Mouse (Mus musculus): ENCODE measurements around the gene Dclre1a.
A peak's percentile ranks its signal among the peaks of the same experiment; 100 is the strongest.

Dclre1a gene

DNA sequence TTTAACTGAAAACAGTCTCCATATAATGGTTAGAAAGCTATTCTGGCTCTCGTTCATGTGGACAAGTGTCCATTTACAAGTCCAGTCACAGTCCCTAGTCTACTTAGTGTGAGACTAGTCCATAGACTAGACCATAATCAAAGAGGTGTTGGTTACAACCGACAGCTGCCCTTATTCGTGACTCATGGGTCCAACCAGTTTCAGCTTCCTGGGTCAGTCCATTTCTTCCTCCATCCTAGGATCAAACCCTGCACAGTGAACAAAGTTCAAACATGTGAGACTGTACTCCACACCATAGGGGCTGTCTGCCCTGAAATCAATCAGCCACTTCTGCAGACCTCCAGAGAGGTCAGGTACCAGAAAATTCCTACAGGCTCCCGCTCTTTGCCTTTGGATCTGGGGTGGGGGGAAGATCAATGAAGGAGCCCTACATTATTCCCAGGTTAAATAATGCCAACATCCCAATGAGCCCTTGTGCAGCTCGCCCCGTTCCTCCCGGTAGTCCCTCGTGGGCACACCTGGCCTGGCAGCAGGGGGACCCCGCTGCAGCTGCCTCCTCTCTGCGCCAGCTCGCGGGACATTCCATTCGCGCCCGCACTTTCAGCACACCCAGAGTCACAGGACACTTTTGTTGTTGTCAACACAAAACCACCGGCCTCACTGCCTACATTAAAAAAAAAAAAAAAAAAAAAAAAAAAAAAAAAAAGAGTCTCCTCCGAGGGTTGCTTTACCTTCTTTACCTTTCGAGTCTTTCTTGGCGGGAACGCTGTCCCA lies at the start of gene Dclre1a:
Gene Dclre1a (minus strand): TSS at position 767 of the 774 bp plus-strand sequence.
- peak; percentile 71 for DNase-seq

DNA sequence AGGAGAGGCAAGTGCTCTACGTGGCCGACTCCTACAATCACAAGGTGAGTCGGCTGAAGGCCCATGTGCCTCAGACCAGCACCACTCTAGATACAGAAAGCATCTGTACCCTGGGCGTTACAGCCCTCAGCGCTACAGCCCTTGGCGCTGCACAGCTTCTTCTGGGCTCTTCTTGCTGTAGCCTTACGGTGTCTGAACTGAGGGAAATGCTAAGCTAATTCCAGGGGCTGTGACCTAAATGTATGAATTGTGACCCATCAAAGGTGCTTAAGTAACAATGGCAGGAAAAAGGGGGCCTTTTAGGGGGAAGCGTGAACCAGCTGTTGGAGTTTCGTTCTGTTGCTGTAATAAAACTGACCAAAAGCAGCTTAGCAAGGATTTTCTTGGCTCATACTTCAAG lies 44.5 kb upstream of the Dclre1a start:
- DNase-seq: no peak

DNA sequence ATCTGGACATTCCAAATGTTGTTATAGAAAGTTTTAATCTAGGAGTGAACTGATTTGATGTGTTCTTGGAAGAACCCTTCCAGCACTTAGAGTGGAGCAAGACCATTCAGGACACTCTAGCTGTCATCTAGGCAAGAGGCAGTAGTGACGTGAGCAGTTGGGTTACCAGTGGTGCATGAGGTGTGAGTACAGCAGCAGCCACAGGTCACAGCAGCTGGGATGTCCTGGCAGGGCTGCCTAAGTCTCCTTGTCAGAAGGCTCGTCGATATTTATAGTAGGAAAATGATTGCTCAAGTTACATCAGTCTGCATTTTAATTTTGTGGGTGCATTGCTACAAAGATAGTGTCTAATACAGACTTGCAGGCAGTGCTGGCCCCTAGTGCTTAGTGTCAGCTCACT lies 42.2 kb upstream of the Dclre1a start:
- DNase-seq: no peak

DNA sequence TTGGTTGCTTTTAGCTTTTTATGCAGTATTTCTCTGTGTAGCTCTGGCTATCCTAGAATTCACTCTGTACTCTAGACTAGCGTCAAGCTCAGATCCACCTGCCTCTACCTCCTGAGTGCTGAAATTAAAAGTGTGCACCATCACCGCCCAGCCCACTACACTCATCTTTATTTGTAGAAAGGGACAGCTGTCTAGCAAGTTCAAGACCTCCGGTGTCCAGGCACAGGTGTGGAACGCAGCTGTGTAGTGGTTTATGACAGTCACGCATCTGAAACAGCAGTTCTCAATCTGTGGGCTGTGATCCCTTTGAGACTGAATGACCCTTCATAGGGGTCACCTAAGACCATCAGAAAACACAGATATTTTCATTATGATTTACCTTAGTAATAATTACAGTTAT lies 41.4 kb upstream of the Dclre1a start:
- DNase-seq: no peak

DNA sequence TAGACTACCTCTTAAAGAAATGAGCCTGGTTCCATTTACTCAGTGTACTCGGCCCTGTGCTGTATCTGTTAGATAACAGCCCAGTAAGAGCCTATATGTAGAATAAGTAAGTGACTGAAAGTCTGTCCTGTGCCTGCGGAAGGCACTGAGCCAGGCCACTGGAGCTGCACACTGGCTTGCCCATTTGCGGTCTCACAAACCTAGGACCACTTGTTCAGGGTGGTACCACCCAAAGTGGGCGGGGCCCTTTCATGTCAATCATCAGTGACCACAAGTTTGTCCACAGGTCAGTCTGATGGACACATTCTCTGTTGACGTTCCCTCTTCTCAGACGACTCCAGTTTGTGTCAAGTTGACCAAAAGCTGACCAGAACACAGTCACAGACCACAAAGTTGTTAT lies 41.0 kb upstream of the Dclre1a start:
- DNase-seq: no peak

DNA sequence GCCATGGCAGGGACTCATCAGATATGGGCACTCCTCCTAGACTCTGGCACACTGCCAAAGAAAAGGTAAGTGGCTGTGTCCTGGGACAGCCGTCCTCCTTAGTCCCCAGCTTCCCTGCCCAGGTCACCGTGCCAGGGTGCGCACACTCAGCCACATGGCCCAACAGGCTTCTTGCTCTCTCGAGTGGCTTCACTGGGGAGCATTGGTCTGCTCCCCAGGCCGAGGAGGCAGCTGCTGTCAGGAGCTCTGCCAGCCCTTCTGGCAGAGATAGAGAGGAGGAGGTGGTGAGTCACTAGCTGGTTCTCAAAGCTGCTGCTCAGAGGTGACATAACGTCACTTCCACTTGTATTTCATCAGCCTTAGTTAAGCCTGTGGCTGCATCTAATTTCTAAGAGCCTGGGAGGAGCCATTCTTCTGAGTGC lies 40.2 kb upstream of the Dclre1a start:
- DNase-seq: peak; percentile 64

DNA sequence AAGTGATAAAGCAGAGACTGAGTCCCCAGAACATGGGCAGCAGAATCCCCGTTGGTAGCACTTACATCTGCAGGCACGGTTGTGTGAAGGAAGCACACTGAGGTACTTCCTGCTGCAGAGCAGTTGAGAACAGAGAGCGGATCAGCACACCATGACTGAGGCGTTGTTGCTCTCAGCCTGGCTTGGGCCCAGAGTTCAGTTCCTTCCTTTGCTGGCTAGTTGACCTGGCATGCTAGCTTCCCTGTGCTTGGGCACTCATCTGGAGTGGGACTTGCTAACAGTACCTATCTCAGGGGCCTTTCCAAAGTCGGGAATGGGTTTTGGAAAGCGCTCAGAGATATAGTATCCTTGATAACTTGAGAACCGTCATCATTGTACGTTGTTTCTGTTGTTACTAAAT lies 38.3 kb upstream of the Dclre1a start:
- no peak for DNase-seq

DNA sequence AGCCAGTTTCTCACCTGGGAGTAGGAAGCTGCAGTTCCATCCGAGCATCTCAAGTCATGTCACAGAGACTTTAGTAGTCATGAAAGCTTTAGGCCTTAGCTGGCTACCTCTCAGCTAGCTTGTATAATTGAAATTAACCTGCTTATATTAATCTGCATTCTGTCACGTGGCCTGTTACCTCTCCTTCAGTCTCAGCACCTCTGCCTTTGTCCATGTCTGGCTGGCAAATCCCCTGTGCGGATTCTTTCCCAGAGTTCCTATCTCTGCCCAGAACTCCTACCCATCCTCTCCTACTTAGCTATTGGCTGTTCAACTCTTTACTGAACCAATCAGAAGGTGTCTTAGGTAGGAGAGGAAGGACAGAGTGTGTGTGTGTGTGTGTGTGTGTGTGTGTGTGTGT lies 36.3 kb upstream of the Dclre1a start:
- no peak for DNase-seq

DNA sequence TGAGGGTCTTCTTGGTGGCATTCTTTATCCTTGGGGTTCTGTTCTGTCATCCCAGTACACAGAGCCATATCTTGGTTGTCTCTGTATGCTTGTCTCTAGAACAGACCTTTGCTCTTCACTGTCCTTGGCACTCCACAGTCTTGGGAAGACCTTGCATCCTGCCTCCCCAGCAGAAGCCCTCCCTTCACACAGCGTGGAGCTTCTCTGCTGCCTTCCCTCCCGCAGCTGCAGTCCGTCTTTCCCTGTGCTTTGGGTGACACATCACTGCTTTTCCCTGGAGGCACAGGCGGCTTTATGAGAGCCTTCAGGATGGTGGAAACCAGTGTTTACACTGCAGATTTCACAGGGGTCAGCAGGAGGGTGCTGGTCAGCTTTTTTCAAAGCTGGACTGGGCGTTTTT lies 35.8 kb upstream of the Dclre1a start:
- DNase-seq: no peak

DNA sequence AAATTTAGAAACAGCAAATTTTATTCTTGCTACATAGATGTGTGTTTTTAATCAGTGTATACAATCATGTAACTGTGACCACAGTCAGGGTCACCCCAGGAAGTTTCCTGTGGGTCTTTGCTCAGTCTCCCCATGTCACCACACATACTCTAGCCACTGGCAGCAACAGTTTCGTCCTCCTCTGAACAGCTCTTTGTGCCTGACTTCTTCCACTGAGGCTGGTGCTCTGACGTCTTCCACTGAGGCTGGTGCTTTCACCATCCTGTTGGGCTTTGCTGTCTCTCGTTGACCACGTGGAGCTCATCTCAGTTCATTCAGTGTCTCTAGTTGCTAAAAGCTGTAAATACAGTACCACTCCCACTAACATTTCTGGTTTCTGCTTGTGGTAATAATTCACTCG lies 34.0 kb upstream of the Dclre1a start:
- no peak for DNase-seq

DNA sequence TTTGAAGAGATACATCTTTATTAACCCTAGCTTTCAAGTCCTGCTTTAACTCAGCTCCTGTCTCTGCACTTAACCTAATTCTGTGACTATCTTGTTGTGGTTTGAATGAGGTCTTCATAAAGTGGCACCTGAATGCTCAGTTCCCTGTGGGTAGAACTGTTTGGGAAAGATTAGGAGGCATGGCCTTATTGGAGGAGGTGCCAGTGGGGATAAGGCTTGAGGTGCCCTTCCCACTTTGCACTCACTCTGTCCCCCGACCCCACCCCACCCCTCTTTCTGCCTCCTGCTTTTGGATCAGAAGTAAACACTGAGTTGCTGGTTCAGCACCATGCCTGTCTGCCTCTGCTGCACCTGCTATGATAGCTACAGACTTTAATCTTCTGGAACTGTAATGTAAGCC lies 29.8 kb upstream of the Dclre1a start:
- no peak for DNase-seq

DNA sequence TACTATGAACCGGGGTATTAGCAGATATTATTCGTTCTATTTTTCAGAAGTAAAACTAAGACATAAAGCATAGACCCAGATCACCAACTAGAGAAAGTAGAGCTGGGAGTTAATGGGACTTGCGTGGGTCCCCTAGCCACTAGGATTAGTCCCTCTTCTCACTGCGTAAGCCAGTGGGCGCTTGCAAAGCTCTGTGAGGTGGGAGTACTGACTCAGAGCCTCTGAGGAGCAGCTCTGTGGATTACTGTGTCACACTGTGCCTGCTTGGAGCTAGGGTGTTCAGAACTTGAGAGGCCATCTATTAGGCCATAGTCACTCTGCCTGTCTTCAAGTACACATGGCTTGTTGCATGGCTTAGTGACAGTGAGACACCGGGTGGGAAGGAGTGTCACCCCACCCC lies 25.2 kb upstream of the Dclre1a start:
- DNase-seq: no peak

DNA sequence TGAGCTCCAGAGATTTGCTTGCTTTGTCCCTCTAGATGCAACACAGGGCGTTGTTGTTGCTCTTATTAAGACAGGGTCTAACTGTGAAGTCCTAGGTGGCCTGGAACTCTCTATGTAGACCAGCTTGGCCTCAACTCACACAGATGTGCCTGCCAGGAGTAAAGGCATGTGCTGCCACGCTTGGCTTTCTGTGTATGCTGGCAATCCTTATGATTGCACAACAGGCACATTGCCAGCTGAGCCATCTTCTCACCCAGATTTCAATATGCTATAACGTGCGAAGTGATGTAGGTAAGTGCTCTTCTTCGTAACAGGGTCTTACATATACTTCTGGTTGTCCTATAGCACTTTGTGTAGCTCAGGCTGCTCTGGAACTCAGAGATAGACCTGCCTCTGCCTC lies 23.9 kb upstream of the Dclre1a start:
- DNase-seq: no peak

DNA sequence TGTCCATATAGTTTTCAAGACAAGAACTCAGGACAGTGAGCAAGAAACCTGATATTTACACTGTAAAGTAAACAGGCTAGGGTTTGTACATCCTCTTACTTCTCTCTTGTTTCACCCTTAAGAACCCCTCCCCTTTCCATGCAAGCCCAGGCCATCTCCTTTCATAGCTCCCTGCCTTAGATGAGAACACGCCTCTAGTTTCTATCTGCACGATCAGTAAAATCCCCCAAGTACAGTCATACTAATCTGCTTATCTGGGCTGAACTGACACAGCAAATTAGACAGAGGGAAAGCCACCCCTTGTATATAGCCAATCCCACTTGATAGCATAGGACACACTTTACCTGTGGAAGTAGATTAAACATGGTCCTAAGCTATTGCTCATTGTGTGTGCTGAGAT lies 23.2 kb upstream of the Dclre1a start:
- DNase-seq: no peak

DNA sequence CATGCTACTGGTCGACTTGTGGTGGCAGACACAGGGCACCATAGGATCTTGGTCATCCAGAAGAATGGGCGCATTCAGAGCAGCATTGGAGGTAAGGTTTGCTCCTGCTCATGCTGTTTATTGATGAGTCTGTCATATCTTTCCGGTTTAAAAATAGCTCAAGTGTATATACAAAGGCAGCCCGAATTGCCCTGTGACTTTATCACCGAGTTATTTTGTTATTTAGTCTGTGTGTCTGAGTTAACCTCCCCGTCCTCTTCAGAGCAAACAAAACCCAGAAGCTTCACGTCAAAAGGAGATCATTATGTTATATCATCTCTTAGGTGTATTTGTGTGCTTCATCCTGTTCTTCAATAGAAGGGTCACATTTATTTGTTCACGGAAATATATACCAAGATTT lies 22.8 kb upstream of the Dclre1a start:
- no peak for DNase-seq

DNA sequence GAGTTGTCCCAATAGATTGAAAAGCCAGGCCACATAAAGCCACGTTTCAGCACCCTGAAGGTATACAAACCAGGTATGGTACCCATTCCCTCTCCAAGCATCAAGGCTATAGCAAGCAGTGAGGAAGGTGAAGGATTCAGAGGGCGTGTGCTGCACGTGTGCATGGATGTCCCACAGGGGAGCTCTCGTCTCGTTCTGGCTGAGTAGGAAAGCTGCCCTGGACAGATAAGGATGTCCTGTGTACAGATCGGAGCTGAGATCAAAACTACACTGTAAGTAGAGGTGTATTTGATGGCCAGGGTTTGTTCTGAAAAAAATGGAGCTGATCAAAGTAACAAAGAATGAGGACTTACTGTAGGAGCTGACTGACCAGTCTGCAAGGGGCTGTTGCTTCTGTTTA lies 18.9 kb upstream of the Dclre1a start:
- DNase-seq: no peak

DNA sequence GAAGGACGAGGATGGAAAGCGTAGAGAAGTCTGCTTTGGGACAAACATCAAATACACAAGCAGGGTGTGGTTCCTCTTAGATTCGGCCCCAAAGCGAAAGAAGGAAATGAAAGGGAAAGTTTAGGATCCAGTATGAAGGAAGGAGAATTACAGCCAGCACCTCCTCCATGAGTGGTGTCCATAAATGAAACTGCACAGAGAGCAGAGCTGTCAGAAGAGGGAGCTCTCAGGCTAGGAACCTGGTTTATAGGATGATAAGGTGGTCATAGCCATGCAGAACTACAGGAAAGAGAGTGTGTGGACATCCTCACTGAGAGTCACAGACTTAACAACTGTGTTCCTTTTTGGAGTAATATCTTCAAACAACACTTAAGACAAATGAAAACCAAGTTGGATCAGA lies 18.0 kb upstream of the Dclre1a start:
- no peak for DNase-seq

DNA sequence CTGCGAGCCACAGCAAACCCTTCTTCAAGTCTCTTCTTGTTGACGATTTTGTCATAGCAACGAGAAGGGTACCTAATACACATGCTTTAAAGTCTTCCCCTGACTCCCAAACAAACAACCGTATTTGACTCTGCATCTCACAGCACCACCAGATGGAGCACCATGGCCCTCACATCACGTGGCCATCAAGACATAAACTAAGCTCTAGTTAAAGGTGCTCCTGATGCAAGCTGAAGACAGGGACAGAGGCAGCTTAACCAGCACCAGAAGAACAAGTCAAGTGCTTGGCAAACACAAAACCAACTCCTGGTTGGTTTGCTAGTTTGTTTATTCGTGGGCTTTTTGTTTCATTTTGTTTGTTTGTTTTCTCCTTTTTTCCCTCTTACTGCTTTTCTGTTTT lies 17.3 kb upstream of the Dclre1a start:
- no peak for DNase-seq

DNA sequence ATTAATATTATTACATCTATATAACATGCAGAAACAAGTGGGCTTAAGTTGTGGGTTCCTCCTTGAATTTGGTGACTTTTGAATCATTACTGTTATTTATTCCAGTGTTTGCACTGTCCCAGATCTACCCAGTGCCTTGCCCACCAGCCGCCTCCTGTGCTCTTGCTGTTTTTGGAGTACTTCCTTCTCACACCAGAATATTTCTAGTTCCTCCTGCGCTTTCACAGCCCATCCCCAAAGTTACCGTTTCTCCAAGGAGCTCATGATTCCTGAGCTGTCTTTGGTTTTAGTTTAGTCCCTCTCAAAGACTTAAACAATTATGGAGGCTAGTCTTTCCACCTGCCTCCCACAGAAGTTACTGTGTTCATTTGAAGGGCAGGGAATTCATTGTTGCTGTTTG lies 15.4 kb upstream of the Dclre1a start:
- no peak for DNase-seq

DNA sequence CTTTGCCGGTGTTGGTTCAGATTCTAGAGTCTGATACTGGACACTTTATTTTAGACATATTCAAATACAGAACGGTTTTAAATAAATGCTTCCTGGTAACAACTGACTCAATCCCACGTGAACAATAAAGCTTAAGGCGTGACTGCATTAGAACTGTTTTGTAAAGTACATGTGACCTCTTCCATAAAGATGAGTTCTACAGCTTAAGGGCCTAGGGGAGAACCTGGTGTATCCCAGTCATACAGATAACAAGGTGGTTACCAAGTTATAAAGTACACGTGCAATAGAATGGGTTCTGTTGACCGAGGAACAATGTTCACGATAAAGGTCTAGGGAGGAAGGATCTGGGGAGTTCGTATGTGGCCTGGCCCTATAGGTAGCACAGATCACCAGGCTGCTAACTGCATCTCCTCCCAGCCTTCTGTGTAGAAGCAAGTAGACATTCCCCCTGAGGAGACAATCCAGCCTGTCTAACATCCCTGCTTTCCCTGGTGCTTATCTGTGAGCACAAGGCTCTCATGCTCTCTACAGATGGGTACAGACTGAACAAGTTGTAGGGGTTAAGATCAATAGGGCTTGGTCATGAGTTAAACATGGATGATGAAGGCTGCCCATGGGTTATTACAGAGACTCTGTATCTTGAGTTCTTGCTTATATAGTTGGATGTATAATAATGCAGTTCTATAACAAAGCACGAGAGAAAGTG lies 14.6 kb upstream of the Dclre1a start:
- no peak for DNase-seq

DNA sequence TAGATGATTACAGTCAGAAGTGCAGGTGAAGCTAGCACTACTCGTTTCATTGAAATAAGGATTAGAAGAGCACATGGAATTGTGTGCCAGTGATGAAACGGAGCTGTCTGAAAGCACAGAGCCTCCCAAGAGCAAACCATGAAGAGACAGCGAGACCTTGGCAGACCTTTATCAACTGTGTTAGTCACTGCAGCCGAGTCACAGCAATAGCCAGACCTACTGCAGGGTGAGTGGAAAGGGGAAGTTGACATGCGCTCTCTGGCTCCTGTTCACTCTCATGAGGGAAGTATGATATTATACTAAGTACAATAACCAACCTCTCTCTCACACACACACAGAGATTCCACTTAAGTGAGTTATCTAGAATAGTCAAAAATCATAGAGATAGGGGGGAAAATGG lies 8.0 kb upstream of the Dclre1a start:
- DNase-seq: no peak

DNA sequence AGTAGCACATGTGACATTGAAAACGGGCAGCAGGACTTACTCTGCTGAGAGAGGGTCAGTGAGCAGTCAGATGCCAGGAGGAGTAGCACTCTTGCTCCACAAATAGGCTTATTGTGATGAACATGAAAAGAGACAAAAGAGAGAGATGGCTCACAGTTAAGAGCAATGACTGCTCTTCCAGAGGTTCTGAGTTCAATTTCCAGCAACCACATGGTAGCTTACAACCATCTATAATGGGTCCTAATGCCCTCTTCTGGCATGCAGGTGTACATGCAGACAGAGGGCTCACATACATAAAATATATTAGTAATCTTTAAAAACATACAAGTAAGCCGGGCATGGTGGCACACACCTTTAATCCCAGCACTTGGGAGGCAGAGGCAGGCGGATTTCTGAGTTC lies 5.2 kb upstream of the Dclre1a start:
- no peak for DNase-seq

DNA sequence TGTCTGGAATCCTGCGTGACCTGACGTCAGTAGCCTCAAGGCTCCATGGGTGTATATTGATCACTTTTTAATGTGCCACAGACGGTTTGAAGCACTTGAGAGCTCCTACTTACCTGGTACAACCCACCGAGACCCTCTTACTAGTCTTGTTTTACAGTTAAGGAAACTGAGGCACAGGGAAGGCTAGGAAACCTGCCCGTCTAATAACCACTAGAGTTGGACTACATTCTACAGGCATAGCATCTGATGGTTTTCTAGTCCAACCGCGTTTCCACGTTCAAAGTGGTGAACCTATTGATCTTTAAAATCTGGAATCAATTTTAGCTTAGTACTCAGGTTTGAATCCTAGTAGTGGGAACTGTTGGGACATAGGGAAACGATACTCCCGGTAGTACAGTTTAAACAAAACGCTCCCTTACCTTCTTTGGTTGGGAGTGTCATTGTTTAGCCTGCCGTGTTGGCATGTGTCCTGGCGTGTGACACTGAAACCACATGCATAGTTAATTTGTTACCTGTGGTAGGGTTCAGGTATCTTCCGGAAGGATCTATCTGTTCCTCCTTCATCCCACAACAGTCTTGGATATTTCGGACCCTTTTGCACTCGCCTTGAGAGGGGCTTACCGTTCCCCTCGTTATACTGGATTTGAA lies 1.1 kb upstream of the Dclre1a start:
- DNase-seq: peak; percentile 24

All from cerebellum, adult 9-10 months (tissue).